Mouse (Mus musculus): ENCODE measurements around the gene Nox4.

GRCm38 (mm10) chr7:87204751-87205150, 41.1 kb upstream of the Nox4 start:
- TF ChIP-seq HCFC1 (IDR thresholded peaks at IDR 0.05; ENCODE audit: borderline replicate concordance, insufficient read depth, low read length) (no peak), ZNF384 (IDR thresholded peaks at IDR 0.05; ENCODE audit: low read depth, low read length) (no peak), ZC3H11A (IDR thresholded peaks at IDR 0.05; ENCODE audit: borderline replicate concordance, low read depth, low read length) (no peak)

Data from ES-E14 (cell line).